Mouse (Mus musculus) myocyte (in vitro differentiated cells): ENCODE data around the gene Car3. TPM values are rescaled to one million over a fixed set of nuclear protein-coding genes. Genes with fewer than 3 reads are reported as not detected.

Experiments
- H3K27me3 ChIP-seq: one replicate; pipeline ENCODE4 v1.6.1; 2011; ENCODE audit not compliant: control insufficient read depth, insufficient read depth, insufficient read length
- H3K36me3 ChIP-seq: one replicate; pipeline ENCODE4 v1.6.1; 2011; ENCODE audit not compliant: control insufficient read depth, insufficient read depth
- H3K4me2 ChIP-seq: one replicate; pipeline ENCODE4 v1.6.1; 2011; ENCODE audit warnings: low read depth, control low read depth
- H3K4me3 ChIP-seq: one replicate; pipeline ENCODE4 v1.5.1; 2011; ENCODE audit warnings: mild to moderate bottlenecking, control low read depth, moderate library complexity
- H3K79me2 ChIP-seq: one replicate; pipeline ENCODE4 v1.6.1; 2011; ENCODE audit not compliant: control insufficient read depth, insufficient read depth
- H3ac ChIP-seq: one replicate; pipeline ENCODE4 v1.6.1; 2011; ENCODE audit not compliant: control insufficient read depth, insufficient read length
- CEBPB ChIP-seq: IDR thresholded peaks from 2 replicates; pipeline ENCODE4 v1.6.1; 2011; ENCODE audit warnings: mild to moderate bottlenecking, moderate library complexity; ENCODE audit not compliant: poor library complexity, insufficient read depth, severe bottlenecking
- E2F4 ChIP-seq: IDR thresholded peaks from one replicate; pipeline ENCODE4 v1.6.1; 2011; ENCODE audit warnings: mild to moderate bottlenecking, control low read depth, moderate library complexity; ENCODE audit not compliant: insufficient read depth
- MAX ChIP-seq: IDR thresholded peaks from one replicate; pipeline ENCODE4 v1.6.1; 2011; ENCODE audit warnings: low read depth, mild to moderate bottlenecking, control low read depth
- MYOD1 ChIP-seq, 3 experiments: IDR thresholded peaks; one replicate each; pipeline ENCODE4 v1.6.1; 2011; ENCODE audit warnings: control low read depth in 2 of 3, low read depth in 2 of 3, mild to moderate bottlenecking in 2 of 3, moderate library complexity in 1 of 3; ENCODE audit not compliant: insufficient read length in 2 of 3, control insufficient read depth in 1 of 3
- MYOG ChIP-seq, 3 experiments: IDR thresholded peaks; one replicate each; pipeline ENCODE4 v1.6.1; 2011; ENCODE audit warnings: control low read depth in 2 of 3, low read depth in 2 of 3, mild to moderate bottlenecking in 2 of 3; ENCODE audit not compliant: insufficient read length in 2 of 3, control insufficient read depth in 1 of 3, insufficient read depth in 1 of 3
- POLR2A ChIP-seq: IDR thresholded peaks from one replicate; pipeline ENCODE4 v1.6.1; 2011; ENCODE audit warnings: low read depth, mild to moderate bottlenecking, control low read depth, moderate library complexity; ENCODE audit not compliant: insufficient read length
- POLR2AphosphoS2 ChIP-seq: IDR thresholded peaks from one replicate; pipeline ENCODE4 v1.6.1; 2011; ENCODE audit warnings: low read depth, control low read depth; ENCODE audit not compliant: insufficient read length
- REST ChIP-seq: IDR thresholded peaks from one replicate; pipeline ENCODE4 v1.6.1; 2011; ENCODE audit warnings: mild to moderate bottlenecking, control low read depth, moderate library complexity; ENCODE audit not compliant: insufficient read depth, insufficient read length
- SRF ChIP-seq: IDR thresholded peaks from one replicate; pipeline ENCODE4 v1.6.1; 2011; ENCODE audit warnings: low read depth; ENCODE audit not compliant: control insufficient read depth, insufficient read length
- TCF12 ChIP-seq: IDR thresholded peaks from one replicate; pipeline ENCODE4 v1.6.1; 2011; ENCODE audit warnings: mild to moderate bottlenecking, control low read depth; ENCODE audit not compliant: poor library complexity, insufficient read depth, severe bottlenecking
- TCF3 ChIP-seq: IDR thresholded peaks from one replicate; pipeline ENCODE4 v1.6.1; 2011; ENCODE audit warnings: low read depth, control low read depth; ENCODE audit not compliant: insufficient read length
- USF1 ChIP-seq: IDR thresholded peaks from one replicate; pipeline ENCODE4 v1.6.1; 2011; ENCODE audit warnings: low read depth, mild to moderate bottlenecking, control low read depth, moderate library complexity
- polyA plus RNA-seq: library from polyadenylated mRNA; unstranded; fragments of >200 nt; fragmentation: generic; extraction: Trizol; gene quantifications from one replicate; pipeline ENCODE4 v1.2.1, GENCODE M21; 2012; ENCODE audit warnings: missing spikeins

Gene Car3
- polyA plus RNA-seq, 1 experiment, result 22.3 TPM

DNA sequence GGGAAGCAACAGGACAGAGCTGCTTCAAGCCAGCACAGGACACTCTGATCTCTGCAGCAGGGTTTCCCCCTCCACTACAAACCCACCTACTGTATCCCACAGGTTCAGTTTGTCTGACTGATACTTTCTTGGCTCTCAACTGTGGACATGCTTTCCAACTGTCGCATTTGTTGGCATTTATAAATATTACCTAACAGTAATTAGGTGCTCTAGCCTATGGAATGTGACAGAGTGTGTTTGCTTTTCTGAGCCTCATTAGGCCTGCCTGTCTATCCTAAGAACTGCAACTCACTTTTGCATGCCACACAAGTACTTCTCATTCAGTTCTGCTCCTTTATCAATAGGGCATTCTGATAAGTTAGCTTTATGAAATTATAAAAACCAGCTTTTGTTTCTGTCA lies 8.9 kb upstream of the Car3 start:
- Histone ChIP-seq H3K4me2 (no peak overlapping the region), H3K36me3 (no peaks in the 10 kb centered on the region), H3K27me3 (no peaks in the 10 kb centered on the region), H3K4me3 (no peak overlapping the region), H3ac (no peak overlapping the region), H3K79me2 (no peaks in the 10 kb centered on the region)
- TF ChIP-seq POLR2AphosphoS2 (no peak), POLR2A (no peak), TCF3 (no peak), E2F4 (no peak), USF1 (no peak), SRF (no peak), MYOD1 (IDR thresholded peaks at IDR 0.05; ENCODE audit: control insufficient read depth in 1 of 3, insufficient read length in 2 of 3, low read depth in 2 of 3) (no peak), TCF12 (no peak), CEBPB (no peak), REST (no peak), MAX (no peak), MYOG (IDR thresholded peaks at IDR 0.05; ENCODE audit: control insufficient read depth in 1 of 3, insufficient read depth in 1 of 3, insufficient read length in 2 of 3, low read depth in 2 of 3) (no peak)

DNA sequence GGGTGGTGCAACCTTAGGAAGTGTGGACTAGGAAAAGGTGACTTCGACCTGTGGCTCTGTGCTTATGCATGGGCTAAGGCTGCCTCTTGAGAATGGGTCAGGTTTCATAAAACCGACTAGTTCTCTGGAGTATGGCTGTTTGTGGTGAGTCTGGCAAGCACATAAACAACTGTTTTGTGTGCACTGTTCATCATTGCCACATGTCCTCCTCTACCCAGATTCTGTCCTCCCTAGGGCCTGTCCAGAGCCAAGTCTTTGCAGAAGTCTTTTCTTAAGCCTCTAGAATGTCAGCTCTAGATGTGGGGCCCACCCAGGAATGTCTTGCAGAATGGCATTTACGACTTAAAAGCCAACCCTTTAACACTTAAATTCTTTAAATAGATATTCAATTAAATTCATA lies 5.4 kb upstream of the Car3 start:
- Histone ChIP-seq H3K4me2 (no peak overlapping the region), H3K27me3 (no peaks in the 10 kb centered on the region), H3K79me2 (no peaks in the 10 kb centered on the region), H3K36me3 (no peaks in the 10 kb centered on the region), H3K4me3 (no peak overlapping the region), H3ac (no peak overlapping the region)
- TF ChIP-seq MYOD1 (IDR thresholded peaks at IDR 0.05; ENCODE audit: control insufficient read depth in 1 of 3, insufficient read length in 2 of 3, low read depth in 2 of 3) (peak in 1 of 3 experiments; percentile 24), MAX (no peak), MYOG (IDR thresholded peaks at IDR 0.05; ENCODE audit: control insufficient read depth in 1 of 3, insufficient read depth in 1 of 3, insufficient read length in 2 of 3, low read depth in 2 of 3) (peak in 1 of 3 experiments; percentile 31), CEBPB (0 out of 2 replicates have a peak, but pooled peaks have one; percentile 15)

DNA sequence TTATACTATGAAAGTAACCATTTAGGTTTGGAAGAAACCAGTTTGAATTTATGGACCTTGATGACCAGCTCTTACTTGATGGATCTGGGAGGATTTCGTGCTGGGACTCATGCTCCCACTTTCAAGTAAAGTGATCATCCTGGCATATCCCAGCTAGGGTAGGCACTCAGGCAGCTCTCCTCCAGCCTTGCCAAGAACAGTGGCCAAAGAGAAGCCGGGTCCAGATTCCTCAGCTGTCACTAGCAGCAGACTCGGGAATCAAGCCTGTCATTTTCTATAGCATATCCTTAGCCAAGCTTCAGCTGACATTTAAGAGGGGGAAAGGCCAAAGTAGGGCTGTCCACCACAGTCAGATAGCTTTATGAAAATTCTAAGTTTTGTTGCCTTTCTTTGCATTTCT lies 3.0 kb upstream of the Car3 start:
- H3K36me3 ChIP-seq, result no peaks in the 10 kb centered on the region
- no peak overlapping the region for H3K4me2 ChIP-seq
- H3K4me3 ChIP-seq, result no peak overlapping the region
- no peaks in the 10 kb centered on the region for H3K79me2 ChIP-seq
- H3K27me3 ChIP-seq, result no peaks in the 10 kb centered on the region
- H3ac ChIP-seq, result no peak overlapping the region
- TF ChIP-seq POLR2AphosphoS2 (no peak), REST (no peak), E2F4 (no peak), TCF3 (no peak), SRF (no peak), POLR2A (no peak), USF1 (no peak), MYOD1 (IDR thresholded peaks at IDR 0.05; ENCODE audit: control insufficient read depth in 1 of 3, insufficient read length in 2 of 3, low read depth in 2 of 3) (peak in 1 of 3 experiments; percentile 44), TCF12 (no peak), CEBPB (no peak), MYOG (IDR thresholded peaks at IDR 0.05; ENCODE audit: control insufficient read depth in 1 of 3, insufficient read depth in 1 of 3, insufficient read length in 2 of 3, low read depth in 2 of 3) (peak in 1 of 3 experiments; percentile 26), MAX (no peak)

DNA sequence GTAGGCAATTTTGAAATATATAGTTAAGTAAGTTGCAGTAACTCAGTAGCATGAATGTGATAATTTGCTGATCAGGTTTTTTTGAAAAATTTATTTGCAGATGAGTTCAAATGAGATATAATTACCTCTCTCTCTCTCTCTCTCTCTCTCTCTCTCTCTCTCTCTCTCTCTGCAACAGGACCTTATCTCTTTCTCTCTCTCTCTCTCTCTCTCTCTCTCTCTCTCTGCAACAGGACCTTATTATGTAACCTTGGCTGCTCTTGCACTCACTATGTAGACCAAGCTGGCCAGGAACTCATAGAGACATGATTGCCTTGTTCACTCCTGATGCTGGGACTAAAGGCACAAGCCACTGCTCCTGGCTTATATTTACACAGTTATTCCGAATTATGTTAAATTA lies 2.1 kb upstream of the Car3 start:
- H3K36me3 ChIP-seq, result no peaks in the 10 kb centered on the region
- no peak overlapping the region for H3ac ChIP-seq
- no peaks in the 10 kb centered on the region for H3K27me3 ChIP-seq
- H3K4me3 ChIP-seq, result no peak overlapping the region
- H3K4me2 ChIP-seq, result no peak overlapping the region
- H3K79me2 ChIP-seq, result no peaks in the 10 kb centered on the region
- TF ChIP-seq TCF12 (no peak), POLR2AphosphoS2 (no peak), CEBPB (no peak), MAX (no peak), MYOG (IDR thresholded peaks at IDR 0.05; ENCODE audit: control insufficient read depth in 1 of 3, insufficient read depth in 1 of 3, insufficient read length in 2 of 3, low read depth in 2 of 3) (no peak)

DNA sequence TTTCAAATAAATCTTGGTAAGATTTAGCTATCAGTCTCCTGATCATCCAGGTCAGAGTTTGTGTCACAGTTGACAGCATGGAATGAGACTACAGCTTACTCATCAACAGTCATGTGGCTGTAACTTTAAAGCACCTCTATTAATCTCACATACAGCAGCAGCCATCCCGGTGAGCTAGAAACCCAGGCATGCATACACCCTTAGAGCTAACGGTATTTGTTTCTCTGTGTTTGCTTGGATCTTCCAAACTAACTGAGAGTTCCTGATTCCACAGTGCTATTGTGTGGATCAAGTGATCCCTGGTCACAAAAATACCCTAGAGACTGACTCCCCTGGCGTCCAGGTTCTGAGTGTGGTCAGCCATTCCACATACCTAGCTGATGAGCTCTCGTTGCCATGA lies 1.5 kb upstream of the Car3 start:
- Histone ChIP-seq H3K4me3 (no peak overlapping the region), H3ac (no peak overlapping the region), H3K4me2 (peak overlapping the region; percentile 65), H3K79me2 (no peaks in the 10 kb centered on the region), H3K27me3 (no peaks in the 10 kb centered on the region), H3K36me3 (no peaks in the 10 kb centered on the region)
- TF ChIP-seq E2F4, result no peak
- TF ChIP-seq TCF3, result no peak
- TF ChIP-seq USF1, result no peak
- TF ChIP-seq CEBPB, result no peak
- TF ChIP-seq MYOG (IDR thresholded peaks at IDR 0.05; ENCODE audit: control insufficient read depth in 1 of 3, insufficient read depth in 1 of 3, insufficient read length in 2 of 3, low read depth in 2 of 3), result no peak
- TF ChIP-seq POLR2AphosphoS2, result no peak
- no peak for TF ChIP-seq MYOD1 (IDR thresholded peaks at IDR 0.05; ENCODE audit: control insufficient read depth in 1 of 3, insufficient read length in 2 of 3, low read depth in 2 of 3)
- TF ChIP-seq POLR2A, result no peak
- no peak for TF ChIP-seq REST
- TF ChIP-seq SRF, result no peak
- TF ChIP-seq TCF12, result no peak
- TF ChIP-seq MAX, result no peak
